Mouse (Mus musculus): ENCODE measurements around the gene Fam53b. TPM values are rescaled to one million over a fixed set of nuclear protein-coding genes. Genes with fewer than 3 reads are reported as not detected.

Fam53b gene
- polyA plus RNA-seq, 1 experiment from 2014 or later, result 21.0 TPM

GRCm38 (mm10) chr7:132763351-132763750 lies 50.3 kb downstream of the Fam53b start:
- Histone ChIP-seq H3K4me2 (ENCODE audit: low read depth, low read length) (no peak overlapping the region), H3K9ac (ENCODE audit: low read depth, low read length) (no peak overlapping the region), H3K36me3 (ENCODE audit: control insufficient read depth, insufficient read depth, low read length) (peaks cover 28% of the 10 kb centered on the region; the same call in 1 of the 2 replicates), H3K4me3 (ENCODE audit: low read depth, low read length) (no peak overlapping the region), H3K27ac (replicated peaks; ENCODE audit: low read depth, low read length) (no peak overlapping the region), H3K27me3 (replicated peaks; ENCODE audit: control insufficient read depth, insufficient read depth, low read length) (no peaks in the 10 kb centered on the region), H3K4me1 (ENCODE audit: control insufficient read depth, insufficient read depth, low read length) (peaks cover 23% of the 10 kb centered on the region), H3K9me3 (ENCODE audit: control insufficient read depth, low read length) (no peaks in the 10 kb centered on the region)
- DNase-seq (ENCODE audit: low spot score) (no peak), ATAC-seq (ENCODE audit: low read depth) (no peak)
- WGBS, result 97% methylated on average over 6 of the region's 6 CpGs

DNA sequence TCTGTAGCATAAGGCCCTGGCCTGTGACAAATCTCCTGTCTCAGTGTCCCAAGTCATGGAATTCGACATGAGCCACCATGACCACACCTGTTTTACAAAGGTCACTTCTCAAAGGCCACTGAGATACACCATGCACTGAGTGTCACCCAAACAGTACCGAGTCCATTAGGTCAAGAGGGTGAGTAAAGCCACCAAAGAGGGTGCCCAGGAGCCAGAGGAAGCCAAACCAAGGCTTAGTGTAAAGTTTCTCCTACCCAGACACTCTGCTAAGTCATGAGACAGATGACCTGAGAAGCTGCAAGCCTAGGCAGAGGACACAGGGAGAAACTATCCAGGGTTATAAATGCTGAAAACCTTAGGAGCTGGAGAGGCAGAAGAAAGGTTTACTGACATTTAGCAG lies 52.3 kb downstream of the Fam53b start:
- no peak for DNase-seq (ENCODE audit: low spot score)
- Histone ChIP-seq H3K4me2 (ENCODE audit: low read depth, low read length) (no peak overlapping the region), H3K9me3 (ENCODE audit: control insufficient read depth, low read length) (no peaks in the 10 kb centered on the region), H3K9ac (ENCODE audit: low read depth, low read length) (no peak overlapping the region), H3K27ac (replicated peaks; ENCODE audit: low read depth, low read length) (no peak overlapping the region), H3K36me3 (ENCODE audit: control insufficient read depth, insufficient read depth, low read length) (peaks cover 44% of the 10 kb centered on the region), H3K4me3 (ENCODE audit: low read depth, low read length) (no peak overlapping the region), H3K4me1 (ENCODE audit: control insufficient read depth, insufficient read depth, low read length) (peaks cover 6% of the 10 kb centered on the region; the same call in 1 of the 2 replicates), H3K27me3 (replicated peaks; ENCODE audit: control insufficient read depth, insufficient read depth, low read length) (no peaks in the 10 kb centered on the region)
- WGBS, result 78% methylated on average over 2 of the region's 2 CpGs
- no peak for ATAC-seq (ENCODE audit: low read depth)

DNA sequence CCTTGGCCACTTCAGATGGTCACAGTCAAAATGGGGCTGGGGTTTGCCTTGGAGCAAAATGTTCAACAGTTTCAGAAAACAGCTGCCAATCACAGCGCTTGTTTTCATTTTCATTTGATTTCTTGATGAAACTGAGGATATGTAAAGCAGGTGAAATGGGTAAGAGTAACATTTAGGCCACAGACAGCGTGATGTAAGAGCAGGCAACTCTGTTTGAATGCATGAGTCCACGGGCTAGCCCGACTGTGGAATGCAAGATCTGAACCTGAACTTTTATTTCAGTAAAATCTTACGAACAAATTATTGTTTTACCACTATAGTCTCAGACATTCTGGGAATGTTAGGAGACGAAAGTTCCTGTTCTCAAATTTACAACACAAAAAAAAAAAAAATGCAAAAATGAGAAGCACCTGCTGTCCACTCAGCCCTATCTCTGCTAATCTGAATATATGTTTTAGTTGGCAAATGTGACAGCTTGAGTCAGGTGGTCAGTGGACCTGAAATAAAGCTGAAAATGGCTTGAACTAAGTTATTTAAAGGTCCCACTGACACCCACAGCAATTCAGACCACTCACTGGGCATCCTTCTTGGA lies 53.0 kb downstream of the Fam53b start:
- H3K9ac ChIP-seq (ENCODE audit: low read depth, low read length), result no peak overlapping the region
- 0 out of 2 replicates have a peak, but pooled peaks cover under 1% of the 10 kb centered on the region for H3K4me1 ChIP-seq (ENCODE audit: control insufficient read depth, insufficient read depth, low read length)
- peaks cover 49% of the 10 kb centered on the region for H3K36me3 ChIP-seq (ENCODE audit: control insufficient read depth, insufficient read depth, low read length)
- H3K27me3 ChIP-seq (replicated peaks; ENCODE audit: control insufficient read depth, insufficient read depth, low read length), result no peaks in the 10 kb centered on the region
- H3K9me3 ChIP-seq (ENCODE audit: control insufficient read depth, low read length), result no peaks in the 10 kb centered on the region
- 85% methylated on average over 6 of the region's 6 CpGs for WGBS
- H3K4me3 ChIP-seq (ENCODE audit: low read depth, low read length), result no peak overlapping the region
- no peak overlapping the region for H3K4me2 ChIP-seq (ENCODE audit: low read depth, low read length)
- H3K27ac ChIP-seq (replicated peaks; ENCODE audit: low read depth, low read length), result no peak overlapping the region
- ATAC-seq (ENCODE audit: low read depth), result no peak
- no peak for DNase-seq (ENCODE audit: low spot score)

DNA sequence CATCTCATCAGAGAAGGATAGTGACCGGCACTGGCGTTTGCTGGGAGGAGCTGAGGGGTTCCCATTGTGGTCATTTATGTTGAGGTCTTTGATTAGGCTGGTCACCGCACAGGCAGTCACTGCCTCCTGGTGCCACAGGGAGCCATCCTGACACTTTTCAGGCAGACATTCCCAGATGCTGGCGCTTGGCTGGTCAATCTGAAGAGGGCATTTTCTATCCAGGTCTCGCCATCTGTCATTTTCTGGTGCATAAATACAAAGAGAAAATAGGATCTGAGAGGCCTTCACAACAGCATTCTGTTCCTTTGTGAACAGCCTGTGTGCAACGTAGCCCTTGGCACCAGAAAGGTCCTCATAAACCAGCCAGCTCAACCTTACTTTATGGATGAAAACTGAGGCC lies 53.8 kb downstream of the Fam53b start:
- Histone ChIP-seq H3K9ac (ENCODE audit: low read depth, low read length) (no peak overlapping the region), H3K27ac (replicated peaks; ENCODE audit: low read depth, low read length) (no peak overlapping the region), H3K4me1 (ENCODE audit: control insufficient read depth, insufficient read depth, low read length) (peaks cover 3% of the 10 kb centered on the region), H3K27me3 (replicated peaks; ENCODE audit: control insufficient read depth, insufficient read depth, low read length) (no peaks in the 10 kb centered on the region), H3K4me2 (ENCODE audit: low read depth, low read length) (no peak overlapping the region), H3K9me3 (ENCODE audit: control insufficient read depth, low read length) (no peaks in the 10 kb centered on the region), H3K4me3 (ENCODE audit: low read depth, low read length) (no peak overlapping the region), H3K36me3 (ENCODE audit: control insufficient read depth, insufficient read depth, low read length) (peaks cover 51% of the 10 kb centered on the region)
- ATAC-seq (ENCODE audit: low read depth) (no peak), DNase-seq (ENCODE audit: low spot score) (no peak)
- WGBS, result 91% methylated on average over 6 of the region's 6 CpGs

GRCm38 (mm10) chr7:132759405-132759891 lies 54.2 kb downstream of the Fam53b start:
- no peak overlapping the region for H3K4me3 ChIP-seq (ENCODE audit: low read depth, low read length)
- H3K4me2 ChIP-seq (ENCODE audit: low read depth, low read length), result no peak overlapping the region
- H3K9ac ChIP-seq (ENCODE audit: low read depth, low read length), result no peak overlapping the region
- DNase-seq (ENCODE audit: low spot score), result no peak
- WGBS, result 94% methylated on average over 21 of the region's 22 CpGs
- ATAC-seq (ENCODE audit: low read depth), result no peak
- H3K36me3 ChIP-seq (ENCODE audit: control insufficient read depth, insufficient read depth, low read length), result peaks cover 48% of the 10 kb centered on the region
- H3K27ac ChIP-seq (replicated peaks; ENCODE audit: low read depth, low read length), result no peak overlapping the region
- peaks cover 8% of the 10 kb centered on the region for H3K4me1 ChIP-seq (ENCODE audit: control insufficient read depth, insufficient read depth, low read length)
- H3K27me3 ChIP-seq (replicated peaks; ENCODE audit: control insufficient read depth, insufficient read depth, low read length), result no peaks in the 10 kb centered on the region
- H3K9me3 ChIP-seq (ENCODE audit: control insufficient read depth, low read length), result no peaks in the 10 kb centered on the region

GRCm38 (mm10) chr7:132758875-132759274 lies 54.8 kb downstream of the Fam53b start:
- ATAC-seq (ENCODE audit: low read depth) (no peak), DNase-seq (ENCODE audit: low spot score) (no peak)
- H3K36me3 ChIP-seq (ENCODE audit: control insufficient read depth, insufficient read depth, low read length), result peaks cover 47% of the 10 kb centered on the region
- no peaks in the 10 kb centered on the region for H3K9me3 ChIP-seq (ENCODE audit: control insufficient read depth, low read length)
- 79% methylated on average over 5 of the region's 5 CpGs for WGBS
- peaks cover 13% of the 10 kb centered on the region for H3K4me1 ChIP-seq (ENCODE audit: control insufficient read depth, insufficient read depth, low read length)
- H3K9ac ChIP-seq (ENCODE audit: low read depth, low read length), result no peak overlapping the region
- H3K4me2 ChIP-seq (ENCODE audit: low read depth, low read length), result no peak overlapping the region
- H3K4me3 ChIP-seq (ENCODE audit: low read depth, low read length), result no peak overlapping the region
- H3K27me3 ChIP-seq (replicated peaks; ENCODE audit: control insufficient read depth, insufficient read depth, low read length), result no peaks in the 10 kb centered on the region
- no peak overlapping the region for H3K27ac ChIP-seq (replicated peaks; ENCODE audit: low read depth, low read length)

DNA sequence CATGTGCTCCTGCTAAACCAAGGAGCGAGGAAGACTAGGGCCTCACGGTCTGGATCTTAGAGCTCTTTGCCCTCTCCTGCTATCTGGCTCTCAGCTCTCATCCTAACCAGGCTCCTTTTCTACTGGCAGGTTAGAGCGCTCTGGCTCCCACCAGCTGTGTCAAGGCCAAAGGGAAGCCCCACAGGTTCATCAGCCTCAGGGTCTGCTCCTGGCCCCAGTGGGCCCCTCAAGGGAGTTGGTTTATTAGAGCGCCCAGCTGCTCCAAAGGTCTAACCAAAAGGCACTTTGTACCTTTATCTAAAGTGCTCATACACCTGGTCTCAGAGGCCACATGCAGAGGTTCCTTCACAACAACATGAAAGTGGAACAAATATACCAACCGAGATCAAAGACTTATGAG lies 57.4 kb downstream of the Fam53b start:
- Histone ChIP-seq H3K27me3 (replicated peaks; ENCODE audit: control insufficient read depth, insufficient read depth, low read length) (no peaks in the 10 kb centered on the region), H3K9me3 (ENCODE audit: control insufficient read depth, low read length) (no peaks in the 10 kb centered on the region), H3K4me1 (ENCODE audit: control insufficient read depth, insufficient read depth, low read length) (peaks cover 23% of the 10 kb centered on the region), H3K4me3 (ENCODE audit: low read depth, low read length) (no peak overlapping the region), H3K27ac (replicated peaks; ENCODE audit: low read depth, low read length) (no peak overlapping the region), H3K36me3 (ENCODE audit: control insufficient read depth, insufficient read depth, low read length) (peaks cover 41% of the 10 kb centered on the region), H3K9ac (ENCODE audit: low read depth, low read length) (no peak overlapping the region), H3K4me2 (ENCODE audit: low read depth, low read length) (no peak overlapping the region)
- DNase-seq (ENCODE audit: low spot score), result no peak
- ATAC-seq (ENCODE audit: low read depth), result no peak
- 90% methylated on average over 5 of the region's 5 CpGs for WGBS

- no peak overlapping the region for H3K4me2 ChIP-seq (ENCODE audit: low read depth, low read length)
Measured at GRCm38 (mm10) chr7:132754389-132754750, 59.3 kb downstream of the Fam53b start.

More at GRCm38 (mm10) chr7:132754389-132754750, 59.3 kb downstream of the Fam53b start:
- Histone ChIP-seq H3K9me3 (ENCODE audit: control insufficient read depth, low read length) (no peaks in the 10 kb centered on the region), H3K27me3 (replicated peaks; ENCODE audit: control insufficient read depth, insufficient read depth, low read length) (no peaks in the 10 kb centered on the region), H3K27ac (replicated peaks; ENCODE audit: low read depth, low read length) (peak overlapping the region; percentile 86), H3K9ac (ENCODE audit: low read depth, low read length) (no peak overlapping the region), H3K4me3 (ENCODE audit: low read depth, low read length) (no peak overlapping the region), H3K36me3 (ENCODE audit: control insufficient read depth, insufficient read depth, low read length) (peaks cover 31% of the 10 kb centered on the region), H3K4me1 (ENCODE audit: control insufficient read depth, insufficient read depth, low read length) (peaks cover 23% of the 10 kb centered on the region)
- DNase-seq (ENCODE audit: low spot score) (peak; percentile 48), ATAC-seq (ENCODE audit: low read depth) (peak; percentile 23)
- 44% methylated on average over 3 of the region's 3 CpGs for WGBS

Data from embryonic facial prominence, embryonic 14.5 days (tissue).